Mouse (Mus musculus) telencephalon, adult 2 months (tissue): Measurements from ENCODE around the gene Jdp2.

Experiments used
- DNase-seq: peaks from one replicate; pipeline ENCODE4 v3.0.0-alpha.2; 2011; ENCODE audit warnings: low read depth, low spot score

Jdp2 gene

GRCm38 (mm10) chr12:85686466-85687216, 87.8 kb downstream of the Jdp2 start, which contains the start of gene Batf:
Batf (plus strand) TSS chr12:85686669.
- DNase-seq = no peak

GRCm38 (mm10) chr12:85687217-85687533, 88.3 kb downstream of the Jdp2 start:
- DNase-seq = no peak

- no peak for DNase-seq
Measured at GRCm38 (mm10) chr12:85687846-85688245, 89.0 kb downstream of the Jdp2 start.
